Mouse (Mus musculus): ENCODE measurements around the gene Krba1.
A peak's percentile ranks its signal among the peaks of the same experiment; 100 is the strongest.

Gene Krba1

DNA sequence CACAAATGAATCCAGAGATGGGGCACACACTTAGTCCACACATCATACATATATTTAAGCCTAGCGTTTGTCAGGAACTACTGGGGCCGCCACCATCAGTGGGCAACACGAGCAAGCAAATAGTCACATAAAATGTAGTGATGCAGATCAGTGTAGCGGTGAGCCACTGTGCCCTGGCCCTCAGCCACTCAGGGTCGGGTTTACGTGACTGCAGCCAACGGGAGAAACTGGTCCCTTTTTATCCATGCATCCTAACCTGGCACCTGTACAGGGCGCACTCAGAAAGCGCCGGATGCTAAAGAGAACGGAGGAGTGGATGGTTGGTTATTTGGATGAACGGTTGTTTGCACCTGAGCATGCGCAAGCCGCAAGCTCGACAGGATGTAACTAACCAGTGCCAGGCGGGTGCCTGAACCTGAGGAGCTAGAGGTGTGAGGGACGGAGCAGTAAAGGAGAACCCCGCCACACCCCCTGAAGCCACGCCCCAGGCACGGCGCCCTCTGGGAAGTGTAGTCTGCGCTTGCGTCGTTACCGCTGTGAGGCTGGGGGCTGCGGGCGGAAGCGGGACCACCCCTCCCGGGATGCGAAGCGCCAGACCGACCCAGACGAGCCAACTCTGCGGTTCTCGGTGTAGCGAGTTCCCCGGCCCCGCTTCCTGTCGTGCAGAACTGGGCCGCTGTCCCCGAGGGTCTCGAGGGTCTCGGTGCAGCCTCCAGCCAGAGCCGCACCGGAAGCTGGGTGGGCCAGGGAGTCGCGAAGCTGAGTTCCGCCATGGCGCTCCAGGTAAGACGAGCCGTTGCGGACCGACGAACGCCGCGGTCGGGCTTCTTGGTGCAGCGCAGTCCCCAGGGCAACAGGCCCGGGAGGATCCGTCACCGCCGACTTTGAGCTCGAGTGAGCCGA is at the start of gene Krba1:
Gene Krba1 (plus strand): TSS at position 482 of the 903 bp plus-strand sequence.
- DNase-seq (ENCODE audit: low spot score), result peak; percentile 38

DNA sequence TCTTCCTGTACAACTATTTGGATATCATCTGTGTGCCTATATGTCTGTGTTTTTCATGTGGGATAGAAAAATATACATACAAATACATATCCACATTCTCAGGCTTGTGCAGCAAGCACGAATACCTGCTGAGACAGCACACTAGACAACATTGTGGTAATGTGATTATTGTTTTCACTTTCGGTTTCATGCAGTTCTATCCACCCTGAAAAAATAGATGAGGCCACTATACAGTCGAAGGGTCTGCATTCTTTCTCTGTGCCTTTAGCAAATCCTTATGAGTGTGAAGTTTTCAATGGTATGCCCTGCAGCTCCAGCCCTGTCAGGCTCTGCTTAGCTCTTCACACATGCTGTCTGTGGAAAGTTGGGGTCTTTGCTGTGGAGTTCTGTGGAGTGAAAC is 36.5 kb upstream of the Krba1 start:
- DNase-seq (ENCODE audit: low spot score), result no peak

DNA sequence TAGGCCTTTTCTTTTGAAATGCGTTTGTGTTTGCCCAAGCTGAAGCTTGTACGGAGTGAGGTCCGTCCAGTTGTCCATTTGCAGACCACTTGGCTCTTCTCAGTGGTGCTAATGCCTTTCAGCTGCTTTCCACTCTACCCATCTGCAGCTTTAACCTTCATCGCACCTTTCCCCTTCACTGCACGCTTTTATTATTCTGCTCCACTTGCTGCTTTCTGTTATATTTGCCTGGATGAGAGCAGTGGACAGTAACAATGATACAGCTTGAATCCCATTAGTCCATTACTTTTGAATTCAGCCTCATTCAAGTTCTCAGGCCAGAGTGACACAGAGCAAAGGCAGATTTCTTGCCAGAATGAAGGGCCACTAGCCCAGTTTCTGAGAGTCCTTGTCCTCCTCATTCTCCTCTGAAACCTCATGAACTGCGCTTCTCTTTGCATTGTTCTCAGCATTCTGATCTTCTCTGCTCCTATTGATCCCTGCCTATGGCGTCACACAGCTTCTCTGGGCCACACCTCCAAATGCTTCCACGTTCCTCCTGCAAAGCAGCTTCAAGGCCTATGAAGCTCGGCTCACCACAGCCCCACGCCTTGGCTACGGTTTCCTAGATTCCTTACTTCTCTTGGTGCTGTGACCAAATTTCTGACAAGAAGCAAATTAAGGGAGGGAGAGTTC is 28.9 kb upstream of the Krba1 start:
- no peak for DNase-seq (ENCODE audit: low spot score)

DNA sequence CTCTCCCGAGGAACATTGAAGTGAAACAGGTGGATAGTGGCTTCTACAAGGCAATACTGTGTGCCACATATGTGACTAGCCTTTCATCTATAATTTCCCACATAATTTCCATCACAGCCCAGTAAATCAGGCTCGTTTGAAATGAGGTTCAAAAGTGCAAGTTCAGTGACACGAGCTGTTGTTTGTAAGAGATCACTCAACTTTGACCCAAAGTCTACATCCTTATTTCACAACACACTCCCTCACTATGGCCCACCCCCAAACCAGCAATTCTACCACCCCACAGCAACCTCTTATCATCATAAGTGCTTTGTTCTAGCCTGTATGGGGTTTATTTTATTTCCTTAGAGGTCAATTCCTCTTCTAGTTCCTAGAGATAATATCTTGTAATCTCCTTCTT is 7.2 kb upstream of the Krba1 start:
- DNase-seq (ENCODE audit: low spot score), result no peak

DNA sequence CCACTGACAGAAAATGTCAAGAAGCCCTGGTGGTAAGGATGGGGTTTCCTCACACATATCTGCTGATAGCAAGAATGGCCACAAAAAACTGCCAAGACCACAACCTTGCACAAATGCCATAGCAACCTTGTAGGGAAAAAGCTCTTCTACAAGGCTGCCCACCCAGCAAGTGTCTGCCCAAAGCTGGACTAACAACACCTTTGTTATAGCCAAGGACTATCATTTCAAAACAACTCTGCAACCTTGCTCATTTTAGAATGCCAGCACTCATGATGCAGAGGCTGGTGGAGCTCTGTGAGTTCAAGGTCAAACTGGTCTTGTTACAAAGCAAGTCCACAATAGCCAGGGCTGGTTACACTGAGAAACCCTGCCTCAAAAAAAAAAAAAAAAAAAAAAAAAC is 1.6 kb upstream of the Krba1 start:
- no peak for DNase-seq (ENCODE audit: low spot score)

DNA sequence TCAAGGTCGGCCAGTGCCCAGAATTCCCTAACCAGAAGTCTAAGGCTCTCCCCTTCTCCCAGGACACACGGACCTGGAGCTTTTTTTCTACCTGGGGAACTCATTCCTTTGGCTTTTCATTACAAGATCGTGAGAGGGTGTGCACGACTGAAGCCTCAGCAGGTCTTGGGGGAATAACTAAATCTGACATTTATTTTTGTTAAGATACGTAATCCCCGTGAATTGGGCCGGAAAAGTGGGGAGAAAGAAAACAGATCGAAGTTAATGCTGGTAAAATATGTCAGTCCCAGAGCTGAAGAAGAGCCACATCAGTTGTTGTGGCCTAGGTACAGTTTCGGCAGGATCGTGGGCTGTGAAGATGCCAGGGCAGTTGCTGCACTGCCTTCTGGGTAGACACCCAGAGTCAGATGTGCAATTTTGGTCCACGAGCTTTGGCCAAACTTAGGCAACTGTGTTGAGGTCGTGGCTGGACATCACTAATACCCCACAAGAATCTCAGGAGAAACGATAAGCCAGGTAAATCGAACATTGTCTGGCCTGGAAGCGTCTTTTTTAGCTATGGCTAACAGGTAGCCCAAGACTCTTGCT is 716 bp downstream of the Krba1 start:
- DNase-seq (ENCODE audit: low spot score), result no peak

DNA sequence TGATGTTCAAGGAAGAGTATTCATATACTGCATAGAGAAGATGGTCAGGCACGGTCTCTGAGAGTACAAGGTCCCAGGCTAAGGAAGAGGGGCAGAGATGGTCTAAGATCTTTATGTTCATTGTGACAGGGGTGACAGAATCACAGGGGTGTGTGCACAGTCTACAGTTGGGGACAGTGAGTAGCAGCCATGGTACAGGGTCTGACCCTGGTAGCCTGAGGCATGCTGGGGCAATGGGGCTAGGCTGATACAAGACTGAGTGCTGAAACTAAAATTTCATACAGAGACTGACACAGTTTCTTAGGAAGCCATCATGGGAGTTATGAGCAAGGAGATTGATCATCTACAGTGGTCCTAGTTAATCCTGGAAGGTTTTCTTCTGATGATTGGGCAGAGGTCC is 1.3 kb downstream of the Krba1 start:
- DNase-seq (ENCODE audit: low spot score), result no peak

DNA sequence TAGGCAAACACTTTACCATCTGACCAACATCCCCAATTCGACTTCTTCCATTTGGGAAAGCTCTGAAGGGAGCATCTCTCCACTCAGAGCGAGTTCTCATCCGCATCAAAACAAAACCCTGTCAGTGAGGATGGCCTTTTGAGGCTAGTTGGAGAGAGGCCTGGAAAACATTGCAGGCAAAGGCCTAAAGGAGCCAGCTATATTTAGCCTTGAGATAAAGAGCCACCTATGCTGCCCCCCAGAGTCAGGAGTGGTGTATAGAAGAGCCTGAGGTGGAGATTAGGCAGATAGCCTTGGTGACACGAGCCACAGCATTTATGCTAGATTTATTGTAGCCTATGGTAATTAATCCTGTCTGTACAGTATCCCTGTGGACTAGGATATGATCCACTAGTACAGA is 1.9 kb downstream of the Krba1 start:
- no peak for DNase-seq (ENCODE audit: low spot score)

DNA sequence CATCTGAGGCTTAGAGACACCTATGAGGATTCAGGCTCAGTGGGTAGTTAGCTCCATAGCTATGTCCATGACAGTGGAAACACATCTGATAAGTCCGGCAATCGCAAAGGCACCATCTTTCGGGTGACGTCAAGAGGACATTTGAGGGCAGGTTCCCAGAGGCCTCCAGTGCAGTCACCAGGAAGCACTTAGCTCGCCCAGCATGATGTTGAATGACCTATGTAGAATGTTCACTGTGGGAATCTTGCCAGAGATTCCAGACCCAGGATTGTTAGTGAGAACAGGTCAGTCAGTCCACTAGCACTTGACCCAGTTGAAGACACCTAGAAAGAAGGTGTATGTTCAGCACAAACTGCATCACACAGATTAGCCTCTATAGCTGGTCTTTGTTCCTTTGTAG is 4.5 kb downstream of the Krba1 start:
- DNase-seq (ENCODE audit: low spot score), result no peak

DNA sequence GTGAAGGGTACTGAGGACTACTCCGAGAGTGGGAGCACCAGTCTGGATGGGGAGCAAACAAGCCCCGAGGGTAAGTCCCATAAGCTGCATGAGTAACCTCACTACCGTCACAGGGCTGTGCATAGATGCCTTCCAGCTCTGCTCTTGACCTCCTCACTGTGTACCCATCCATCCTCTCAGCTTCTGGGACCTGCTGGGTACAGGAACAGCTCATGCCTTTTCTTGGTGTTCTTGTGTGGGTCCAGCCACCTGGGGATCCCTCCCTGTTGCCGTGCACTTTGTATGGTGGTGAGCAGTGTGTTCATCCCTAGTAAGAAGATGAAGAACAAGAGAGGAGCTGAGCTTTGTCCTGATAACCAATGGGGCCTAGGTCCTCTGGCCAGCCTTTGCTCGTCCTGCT is 8.7 kb downstream of the Krba1 start:
- no peak for DNase-seq (ENCODE audit: low spot score)

DNA sequence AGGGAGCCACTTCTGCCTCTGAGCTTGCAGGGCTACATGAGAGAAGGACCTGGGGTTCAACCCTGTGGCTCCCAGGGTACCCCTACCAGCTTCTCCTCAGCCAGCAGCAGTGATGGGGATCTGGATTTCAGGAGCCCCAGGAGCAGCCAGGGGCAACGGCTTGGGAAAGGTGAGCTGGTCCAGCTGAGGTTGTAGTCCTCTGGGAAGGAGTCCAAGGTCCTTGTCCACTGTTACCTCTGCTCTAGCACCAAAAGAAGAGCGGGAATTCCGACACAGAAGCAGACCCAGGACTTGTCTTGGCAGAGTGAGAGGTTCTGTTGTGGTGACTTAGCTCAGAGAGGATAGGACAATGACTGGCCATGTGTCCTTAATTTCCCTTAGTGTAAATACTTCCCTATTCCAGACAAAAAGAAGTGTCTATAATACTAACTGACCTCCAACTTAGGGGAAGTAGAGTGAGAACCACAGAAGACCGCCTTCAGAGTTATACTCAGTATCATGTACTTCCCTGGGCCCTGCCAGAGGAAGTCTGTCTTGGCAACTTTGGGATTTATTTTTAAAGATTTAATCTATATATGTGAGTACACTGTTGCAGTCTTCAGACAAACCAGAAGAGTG is 14.4 kb downstream of the Krba1 start:
- DNase-seq (ENCODE audit: low spot score), result no peak

DNA sequence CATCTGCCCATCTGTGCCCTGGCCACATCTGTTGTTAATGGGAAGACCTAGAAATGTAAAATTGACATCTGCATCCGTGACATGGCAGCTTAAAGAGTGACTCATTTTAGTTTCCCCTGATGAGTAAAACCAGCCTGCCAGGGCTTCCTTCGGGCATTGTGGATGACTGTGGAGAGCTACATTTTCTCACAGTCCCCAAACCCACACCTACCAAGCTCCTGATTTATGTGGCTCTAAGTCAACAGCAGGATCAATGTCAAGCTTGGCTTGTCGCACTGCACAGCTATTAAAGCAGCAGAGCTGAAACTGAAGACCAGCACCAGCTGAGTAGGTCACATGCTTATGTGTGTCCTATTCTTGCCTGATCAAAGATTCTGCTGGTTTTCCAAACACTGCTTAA is 15.2 kb downstream of the Krba1 start:
- no peak for DNase-seq (ENCODE audit: low spot score)

DNA sequence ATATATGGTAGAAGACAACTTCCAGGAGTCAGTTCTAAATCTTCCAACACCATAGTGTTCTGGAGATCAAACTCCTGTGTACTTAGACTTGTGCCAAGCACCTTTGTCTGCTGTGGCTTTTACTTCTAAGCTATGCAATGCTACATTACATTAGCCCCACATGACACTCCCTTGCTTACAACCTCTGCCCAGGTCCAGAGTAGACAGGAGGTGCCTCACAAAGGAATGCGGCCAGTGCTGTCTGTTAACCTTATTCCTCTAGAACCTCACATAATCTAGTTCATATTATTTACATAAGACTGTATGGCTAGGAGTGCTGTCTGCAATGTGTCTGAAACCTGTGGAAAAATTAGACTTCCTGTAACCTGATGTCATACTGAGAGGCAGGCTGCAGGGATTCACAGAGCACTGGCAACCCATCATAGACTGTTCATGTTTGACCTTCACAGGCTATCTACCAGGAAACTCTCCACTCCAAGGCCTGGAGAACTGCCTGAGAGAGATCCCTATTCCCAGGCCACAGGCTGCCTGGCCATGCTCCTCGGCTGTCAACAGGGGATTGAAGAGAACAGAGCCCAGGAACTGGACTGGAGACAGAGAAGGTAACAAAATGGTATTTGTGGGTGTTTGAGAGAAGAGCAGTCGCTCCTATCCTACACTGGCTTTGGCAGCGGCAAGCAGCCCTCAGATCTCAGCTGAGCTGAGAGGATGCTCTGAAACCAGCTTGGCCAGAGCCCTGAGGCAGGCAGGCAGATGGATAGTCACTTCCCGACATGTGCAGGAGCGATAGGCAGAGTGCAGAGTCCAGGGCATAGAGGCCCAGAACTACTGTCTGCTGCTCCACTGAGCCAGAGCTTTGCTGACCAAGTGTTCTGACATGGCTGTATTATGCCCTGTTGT is 16.1 kb downstream of the Krba1 start:
- no peak for DNase-seq (ENCODE audit: low spot score)

DNA sequence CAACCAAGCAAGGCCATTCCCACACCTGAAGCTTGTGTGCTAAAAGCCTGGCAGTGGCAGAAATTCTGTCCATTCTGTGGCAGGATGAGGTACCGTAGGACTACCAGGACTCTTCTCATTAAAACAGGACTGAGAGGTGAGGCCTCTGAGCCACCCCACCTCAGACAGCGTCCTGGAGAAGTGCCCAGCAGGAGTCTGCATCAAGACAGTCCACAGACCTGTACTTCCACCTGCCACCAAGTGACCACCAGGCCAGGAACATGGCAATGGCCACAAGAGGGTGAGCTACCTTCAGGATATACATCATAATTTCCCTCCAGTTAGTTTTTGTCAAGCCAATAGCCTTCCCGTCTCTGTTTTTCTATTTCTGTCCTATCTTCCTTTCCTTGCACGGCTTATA is 16.8 kb downstream of the Krba1 start:
- no peak for DNase-seq (ENCODE audit: low spot score)

DNA sequence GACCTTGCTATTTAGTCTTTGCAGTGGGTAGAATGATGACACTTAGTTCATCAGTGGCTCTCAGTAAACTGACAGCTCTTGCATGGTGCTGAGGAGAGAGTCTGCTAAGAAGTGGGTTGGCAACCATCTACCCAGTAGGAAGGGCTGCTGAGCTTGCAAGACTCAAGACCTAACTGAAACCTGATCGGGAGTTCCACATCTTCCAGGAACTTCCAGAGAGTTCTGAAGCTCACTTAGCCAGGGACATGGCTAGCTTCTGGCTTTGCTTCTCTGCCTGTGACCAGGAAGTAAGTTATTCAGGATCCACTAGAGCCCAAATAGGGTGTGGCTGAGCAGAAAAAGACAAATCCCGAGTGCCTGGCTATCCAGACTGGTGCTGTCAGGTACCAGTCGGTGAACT is 17.3 kb downstream of the Krba1 start:
- no peak for DNase-seq (ENCODE audit: low spot score)

DNA sequence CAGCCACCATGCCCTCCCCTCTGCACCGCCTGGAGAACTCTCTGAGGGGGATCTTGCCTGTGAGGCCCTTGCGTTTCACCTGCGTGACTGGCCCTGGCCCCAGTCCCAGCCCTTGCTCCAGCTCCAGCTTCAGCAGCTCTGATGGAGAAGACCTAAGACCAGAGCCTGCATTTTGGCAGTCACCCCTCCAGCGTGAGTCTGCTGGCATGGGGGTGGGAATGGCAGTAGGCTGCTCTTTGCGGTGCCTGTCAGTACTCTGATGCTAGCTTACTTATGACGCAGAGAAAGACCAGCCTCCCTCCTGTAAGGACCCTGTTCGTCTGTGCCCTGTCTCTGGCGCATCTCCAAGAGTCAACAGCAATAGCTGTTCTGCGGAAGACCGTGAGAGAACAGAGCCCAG is 17.7 kb downstream of the Krba1 start:
- no peak for DNase-seq (ENCODE audit: low spot score)

DNA sequence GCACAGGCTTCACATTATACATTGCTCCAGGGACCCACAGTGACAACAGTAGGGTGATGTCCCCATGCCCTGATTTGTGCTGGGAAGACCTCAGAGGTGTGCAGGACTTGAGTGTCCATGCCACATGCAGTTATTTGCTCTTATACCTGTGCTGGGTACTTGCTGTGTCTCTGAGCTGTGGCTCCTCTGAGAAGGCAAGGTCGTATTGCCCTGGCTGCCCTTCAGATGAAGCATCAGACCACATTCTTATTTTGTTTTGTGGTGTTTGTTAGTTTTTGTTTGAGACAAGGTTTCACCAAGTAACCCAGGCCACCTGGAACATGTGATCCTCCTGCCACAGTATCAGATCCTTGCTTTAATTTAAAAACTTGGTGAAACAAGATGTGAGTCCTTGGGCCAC is 19.5 kb downstream of the Krba1 start:
- no peak for DNase-seq (ENCODE audit: low spot score)

DNA sequence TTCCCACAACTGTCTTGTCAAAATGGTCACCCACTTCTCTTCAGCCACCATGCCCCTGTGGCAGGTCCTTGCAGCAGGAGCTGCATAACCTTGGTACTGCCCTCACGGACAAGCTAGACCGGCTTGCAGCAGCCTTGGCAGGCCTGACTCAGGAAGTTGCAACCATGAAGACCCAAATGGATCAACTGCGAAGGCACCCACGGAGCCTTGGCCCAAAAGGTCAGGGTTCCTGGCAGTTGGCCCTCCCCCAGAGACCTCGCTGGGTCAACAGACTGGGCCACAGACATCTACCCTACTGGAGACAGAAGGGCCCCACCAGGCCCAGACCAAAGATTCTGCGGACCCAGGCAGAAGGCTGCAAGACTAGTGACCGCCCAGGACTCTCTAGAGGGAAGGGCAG is 20.2 kb downstream of the Krba1 start:
- DNase-seq (ENCODE audit: low spot score), result no peak

DNA sequence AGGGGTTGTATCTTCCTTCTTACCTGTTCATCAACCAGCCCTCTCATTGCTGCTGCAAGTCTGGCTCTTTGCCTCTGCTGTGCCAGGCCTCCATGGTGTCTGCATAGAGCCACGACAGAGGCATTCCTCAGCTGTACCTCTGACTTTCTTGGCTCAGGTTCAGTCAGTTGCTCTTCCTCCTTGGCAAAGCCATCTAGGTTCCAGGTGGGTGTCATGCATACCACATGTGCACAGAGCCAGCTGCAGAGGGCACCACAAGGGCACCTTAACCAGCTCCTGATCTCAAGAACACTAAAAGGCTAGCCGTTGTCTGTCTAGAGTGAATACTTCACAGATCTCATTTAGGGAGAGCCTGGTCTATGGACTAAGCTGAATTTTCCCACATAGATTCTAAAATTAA is 21.1 kb downstream of the Krba1 start:
- DNase-seq (ENCODE audit: low spot score), result no peak

DNA sequence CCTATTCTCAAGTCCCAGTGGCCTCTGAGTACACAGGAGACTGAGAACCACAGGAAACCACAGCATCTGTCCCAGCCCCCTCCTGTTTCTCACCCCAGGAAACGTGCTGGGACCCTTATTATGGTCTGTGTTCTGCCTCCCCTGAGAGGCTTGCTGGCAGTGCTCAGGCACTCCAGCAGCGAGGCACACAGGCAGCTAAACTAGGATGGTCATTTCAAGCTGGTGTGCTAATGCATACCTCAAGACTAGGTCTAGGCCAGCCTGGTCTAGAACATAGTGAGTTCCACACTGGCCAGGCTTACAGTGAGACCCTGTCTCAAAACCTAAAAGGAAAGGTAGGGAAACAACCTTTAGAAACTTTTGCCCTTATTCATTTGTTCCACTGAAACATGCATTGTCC is 25.3 kb downstream of the Krba1 start:
- DNase-seq (ENCODE audit: low spot score), result no peak

DNA sequence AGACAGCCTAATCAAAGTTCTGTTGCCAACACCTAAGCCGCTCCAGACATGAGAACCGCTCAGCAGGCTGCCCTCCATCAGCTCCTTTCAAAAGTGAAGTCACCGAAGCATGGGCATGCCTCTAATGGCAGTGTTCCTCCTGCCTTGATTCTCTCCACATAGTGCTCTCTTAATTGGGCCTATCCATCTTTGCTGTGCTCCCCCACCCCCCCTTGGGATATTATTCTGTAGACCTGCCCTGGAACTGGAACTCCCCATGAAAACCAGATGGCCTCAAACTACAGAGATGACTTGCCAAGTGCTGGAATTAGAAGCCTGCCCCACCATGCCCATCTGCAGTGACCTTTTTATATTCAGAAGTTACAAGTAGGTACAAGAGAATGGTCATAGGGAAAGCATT is 27.9 kb downstream of the Krba1 start:
- DNase-seq (ENCODE audit: low spot score), result no peak

DNA sequence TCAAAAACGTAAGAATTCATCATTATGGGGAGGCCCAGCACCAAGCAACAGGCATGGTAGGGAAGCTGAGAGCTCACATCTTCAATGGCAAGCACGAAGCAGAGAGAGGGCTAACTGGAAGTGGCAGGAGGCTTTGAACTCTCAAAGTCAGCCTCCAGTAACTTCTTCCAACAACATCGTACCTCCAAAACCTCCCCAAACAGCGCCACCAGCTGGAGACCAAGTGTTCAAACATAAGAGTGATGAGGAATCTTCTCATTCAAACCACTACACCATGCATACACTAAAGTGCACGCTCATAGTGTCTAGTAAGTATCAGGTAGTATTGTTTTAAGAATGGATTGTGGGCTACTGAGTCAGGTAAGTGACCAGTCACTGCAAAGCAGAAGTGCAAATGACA is 28.7 kb downstream of the Krba1 start:
- no peak for DNase-seq (ENCODE audit: low spot score)
